Mouse (Mus musculus): Measurements from ENCODE around the gene Slc16a1.

Slc16a1 gene

DNA sequence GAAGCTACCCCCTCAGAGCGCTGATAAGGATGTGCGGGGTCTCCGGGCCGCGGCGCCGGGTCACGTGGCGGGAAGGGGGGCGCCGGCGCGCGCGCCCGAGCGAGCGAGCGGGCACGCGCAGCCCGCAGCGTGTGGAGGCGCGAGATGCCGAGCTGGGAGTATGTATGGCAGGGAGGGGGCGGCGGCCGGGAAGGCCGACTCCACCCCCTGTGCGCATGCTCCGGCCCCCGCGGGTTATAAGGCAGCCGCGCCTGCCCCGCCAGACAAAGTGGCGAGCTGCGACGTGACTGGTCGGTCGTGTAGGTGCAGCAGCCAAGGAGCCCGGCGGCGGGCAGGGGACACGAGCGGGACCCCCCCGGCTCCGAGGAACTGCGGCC is at the start of gene Slc16a1:
TSS of gene Slc16a1 (plus strand) at position 266 of the 377 bp plus-strand sequence.
- DNase-seq = peak; percentile 89 to 94

- no peak for DNase-seq
These were observed 41.9 kb upstream of the Slc16a1 start for GRCm38 (mm10) chr3:104596451-104597134.

DNA sequence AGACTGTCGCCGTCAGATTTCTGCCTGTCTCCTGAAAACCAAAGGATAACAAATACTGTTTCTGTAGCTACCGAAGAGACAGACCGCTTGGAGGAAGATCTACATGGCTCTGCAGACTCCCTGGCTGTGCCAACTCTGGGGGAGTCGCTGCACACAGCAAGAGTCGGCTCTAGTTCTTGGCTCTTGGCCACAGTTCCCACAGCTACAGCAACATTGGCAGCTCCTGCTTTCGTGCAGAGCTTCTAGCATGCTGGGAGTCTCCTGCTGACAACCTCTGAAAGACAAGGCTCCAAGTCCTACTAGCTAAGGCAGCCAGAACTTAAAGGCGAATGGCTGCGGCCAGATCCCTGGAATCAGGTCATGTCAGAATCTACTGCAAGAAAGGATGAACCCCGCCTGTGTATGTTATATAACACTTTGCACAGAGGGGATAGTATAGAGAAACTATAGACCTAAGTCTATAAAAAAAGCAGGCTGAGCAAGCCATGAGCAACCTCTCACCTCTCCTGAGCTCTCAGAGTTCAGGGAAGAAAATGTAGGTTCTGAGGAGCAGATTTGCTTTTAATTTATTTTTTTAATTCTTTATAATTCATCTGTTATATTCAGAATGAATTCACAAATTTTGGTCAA is 41.2 kb upstream of the Slc16a1 start:
- peak; percentile 62 to 83 for DNase-seq

DNA sequence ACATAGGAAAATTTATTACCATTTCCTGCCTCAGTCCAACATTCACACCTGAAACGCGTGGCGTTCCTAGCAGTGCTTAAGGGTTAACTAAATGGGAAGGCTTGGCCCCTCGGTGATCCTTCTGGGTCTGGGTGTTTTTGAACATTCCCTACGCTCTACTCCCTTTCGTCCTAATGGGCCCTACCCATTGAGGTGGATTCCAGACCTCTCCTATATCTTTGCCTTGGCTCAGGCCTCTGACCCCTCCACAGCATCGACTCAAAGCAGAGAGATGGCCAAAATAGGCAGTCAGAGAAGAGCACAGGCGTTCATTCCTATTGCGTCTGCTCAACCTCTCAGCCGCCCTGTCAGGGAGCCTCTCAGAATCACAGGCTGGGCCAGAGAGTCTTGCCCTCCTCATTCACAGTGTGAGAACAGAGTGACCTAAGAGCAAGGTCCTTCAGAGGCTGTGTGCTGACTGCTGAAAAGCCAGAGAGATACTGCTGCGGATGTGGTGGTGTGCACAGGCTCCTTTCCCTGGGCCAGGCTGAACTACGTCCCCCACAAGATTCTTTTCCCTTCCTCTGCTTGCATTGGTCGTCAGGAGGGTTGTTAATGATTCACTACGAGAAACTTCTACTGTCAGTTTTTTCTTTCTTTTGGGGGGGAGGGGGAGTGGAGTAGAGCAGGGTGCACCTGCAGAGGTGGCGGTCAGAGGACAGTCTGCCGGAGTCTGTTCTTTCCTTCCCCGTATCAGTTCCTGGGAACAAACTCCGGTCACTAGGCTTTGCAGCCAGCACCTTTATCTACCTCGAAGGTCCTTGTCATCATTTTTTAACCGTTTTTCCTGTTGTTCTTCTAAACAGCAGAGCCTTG is 38.9 kb upstream of the Slc16a1 start:
- DNase-seq = peak in 1 of 2 experiments; percentile 46

DNA sequence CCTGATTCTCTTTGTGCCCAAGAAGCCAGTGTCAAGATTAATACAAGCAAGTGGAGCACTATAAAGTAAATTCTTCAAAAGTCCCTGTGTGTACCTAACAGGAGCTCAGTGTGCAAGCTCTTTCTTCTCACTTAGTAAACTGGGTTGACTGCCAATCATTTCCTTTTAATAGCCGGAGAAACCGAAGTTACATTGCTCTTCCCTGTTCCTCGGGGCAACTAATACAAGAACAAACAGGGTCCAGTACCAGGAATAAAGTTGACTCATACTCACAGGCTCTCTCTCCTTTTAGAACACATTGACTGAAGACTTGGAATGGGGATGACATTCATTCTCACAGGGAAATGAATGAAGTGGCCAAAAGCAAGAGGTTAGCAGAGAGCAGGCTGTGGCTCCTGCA is 37.8 kb upstream of the Slc16a1 start:
- DNase-seq = no peak

DNA sequence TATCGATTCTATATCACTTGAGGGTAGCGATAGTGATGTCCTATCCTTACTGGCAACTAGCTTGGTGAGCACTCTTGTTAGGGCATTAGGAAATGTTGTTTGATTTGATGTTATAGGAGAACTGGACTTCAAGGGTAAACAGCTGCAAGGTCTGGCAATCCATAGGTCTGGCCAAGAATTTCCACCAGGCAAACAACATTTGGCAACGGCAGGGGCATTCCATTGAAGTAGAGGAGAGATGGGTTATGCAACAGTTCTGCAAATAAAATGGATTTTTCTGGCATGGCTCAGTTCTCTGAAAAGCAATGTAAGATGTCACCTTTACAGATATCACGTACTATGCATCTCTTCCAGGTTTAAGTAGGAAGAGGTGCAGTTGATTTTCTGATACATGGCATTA is 36.8 kb upstream of the Slc16a1 start:
- DNase-seq = peak in 1 of 2 experiments; percentile 30

DNA sequence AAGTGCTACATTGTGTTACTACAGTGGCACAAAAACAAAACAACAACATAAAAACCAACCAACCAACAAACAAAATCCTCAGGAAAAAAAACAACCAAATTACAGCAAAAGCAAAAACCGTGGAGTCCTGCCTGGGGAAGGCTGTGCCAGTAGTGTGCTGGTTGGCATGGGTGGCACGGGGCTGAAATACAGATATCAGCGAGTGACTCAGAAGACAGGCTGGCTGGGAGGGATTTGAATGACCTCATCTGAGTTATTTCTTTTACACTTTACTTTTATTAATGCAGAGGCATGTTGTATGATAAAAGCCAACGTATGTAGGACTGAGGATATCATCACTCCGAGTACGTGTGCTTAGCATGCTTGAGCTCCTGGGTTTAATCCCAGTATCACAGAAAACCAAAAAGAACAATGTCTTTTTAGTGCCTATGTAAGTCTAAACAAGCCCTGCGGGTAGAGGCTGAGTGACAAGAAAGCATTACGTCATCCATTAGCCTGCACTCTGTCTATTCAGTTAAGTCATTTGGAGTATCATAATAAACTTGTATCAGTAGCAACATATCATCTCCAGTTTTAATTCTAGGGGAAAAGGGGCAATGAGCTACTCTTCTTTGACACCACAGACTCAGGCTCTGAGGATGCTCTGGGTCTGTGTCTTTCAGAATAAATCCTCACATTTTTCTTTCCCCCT is 28.6 kb upstream of the Slc16a1 start:
- DNase-seq = no peak

DNA sequence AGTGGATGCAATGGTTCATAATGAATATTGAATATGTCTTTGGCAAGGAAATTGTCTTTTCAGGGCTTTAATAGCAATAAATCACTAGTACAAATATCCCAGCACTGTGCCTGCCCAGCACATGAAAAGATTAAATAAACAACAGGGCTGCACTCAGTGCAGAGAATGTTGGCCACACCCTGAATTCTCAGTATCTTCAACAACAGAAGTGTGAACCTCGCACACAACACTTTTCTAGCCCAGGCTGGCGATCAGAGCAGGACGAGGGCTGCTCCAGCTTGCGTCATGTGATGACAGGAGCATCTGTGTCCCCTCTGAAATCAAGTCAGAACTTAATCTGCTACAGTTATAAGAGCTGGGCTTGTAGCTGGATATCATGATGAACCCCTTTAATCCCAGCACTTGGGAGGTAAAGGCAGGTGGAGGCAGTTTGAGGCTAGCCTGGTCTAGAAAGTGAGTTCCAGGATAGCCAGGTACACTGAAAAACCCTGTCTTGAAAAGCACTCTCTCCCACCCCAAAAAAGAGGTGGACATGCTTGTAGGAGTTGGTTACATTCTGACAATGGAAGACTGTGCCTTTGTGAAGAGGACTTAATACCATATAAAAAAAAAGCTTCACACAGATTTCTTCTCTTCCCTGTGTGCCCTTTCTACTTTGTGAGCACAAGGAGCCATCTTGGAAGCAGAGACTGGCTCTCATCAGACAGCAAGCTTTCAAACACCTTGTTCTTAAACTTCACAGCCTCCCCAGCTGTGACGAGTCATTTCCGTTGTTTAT is 27.8 kb upstream of the Slc16a1 start:
- DNase-seq = peak; percentile 7 to 26

GRCm38 (mm10) chr3:104611951-104612350 is 26.5 kb upstream of the Slc16a1 start:
- DNase-seq = no peak

DNA sequence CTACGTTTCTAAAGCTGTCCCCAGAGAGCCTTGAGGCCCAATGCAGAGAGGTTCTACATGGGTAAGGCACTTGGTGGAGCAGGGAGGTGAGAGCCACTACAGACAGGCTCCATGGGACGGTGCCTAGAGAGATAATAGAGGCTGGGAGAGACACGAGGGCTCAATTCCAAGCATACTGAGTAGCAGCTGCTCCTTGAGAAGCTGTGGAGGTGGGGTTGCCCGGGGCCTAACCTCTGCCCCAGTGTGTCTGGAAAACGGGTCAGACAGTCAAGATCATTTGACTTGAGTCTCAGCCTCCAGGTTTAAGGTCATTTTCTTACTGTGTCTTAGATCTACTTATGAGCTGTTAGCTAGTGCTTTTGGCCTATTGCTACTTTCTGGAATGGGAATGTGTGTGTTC is 25.4 kb upstream of the Slc16a1 start:
- no peak for DNase-seq

GRCm38 (mm10) chr3:104614081-104614480 is 24.4 kb upstream of the Slc16a1 start:
- DNase-seq = no peak

GRCm38 (mm10) chr3:104615216-104615615 is 23.3 kb upstream of the Slc16a1 start:
- DNase-seq = no peak

DNA sequence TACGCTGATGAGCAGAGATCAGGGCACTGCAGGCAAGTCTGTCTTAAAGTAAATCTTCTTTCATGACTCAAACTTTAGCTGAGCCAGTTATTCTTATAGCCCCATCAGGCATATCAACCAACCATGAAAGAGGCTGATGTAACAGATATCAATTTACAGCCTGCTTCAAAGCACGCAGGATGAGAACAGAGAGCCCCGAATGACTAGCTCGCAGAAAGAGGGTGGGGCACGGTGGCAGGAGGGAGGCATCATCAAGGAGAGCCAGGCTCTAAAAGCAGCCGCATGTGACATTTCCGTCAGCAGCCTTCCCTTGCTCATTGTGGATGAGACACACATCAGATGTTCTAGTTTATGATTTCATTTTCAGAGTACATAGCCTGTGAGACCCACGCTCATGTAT is 22.3 kb upstream of the Slc16a1 start:
- peak in 1 of 2 experiments; percentile 7 for DNase-seq

DNA sequence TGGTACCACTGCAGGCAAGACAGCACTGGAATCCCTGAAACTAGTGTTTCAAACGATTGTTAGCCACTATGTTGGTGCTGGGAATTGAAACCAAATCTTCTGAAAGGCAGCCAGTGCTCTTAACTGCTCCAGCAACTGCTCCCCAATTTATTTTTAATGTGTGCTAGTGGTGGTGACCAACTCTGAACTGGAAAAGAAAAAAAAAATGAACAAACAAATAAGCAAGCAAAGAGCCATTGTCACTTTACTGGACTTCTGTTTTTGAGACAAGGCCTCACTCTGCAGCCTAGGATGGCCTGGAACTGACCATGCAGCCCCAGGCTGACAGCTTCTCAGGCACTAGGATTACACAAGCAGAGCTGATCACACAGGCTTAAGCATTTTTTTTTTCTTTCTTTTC is 16.6 kb upstream of the Slc16a1 start:
- no peak for DNase-seq

DNA sequence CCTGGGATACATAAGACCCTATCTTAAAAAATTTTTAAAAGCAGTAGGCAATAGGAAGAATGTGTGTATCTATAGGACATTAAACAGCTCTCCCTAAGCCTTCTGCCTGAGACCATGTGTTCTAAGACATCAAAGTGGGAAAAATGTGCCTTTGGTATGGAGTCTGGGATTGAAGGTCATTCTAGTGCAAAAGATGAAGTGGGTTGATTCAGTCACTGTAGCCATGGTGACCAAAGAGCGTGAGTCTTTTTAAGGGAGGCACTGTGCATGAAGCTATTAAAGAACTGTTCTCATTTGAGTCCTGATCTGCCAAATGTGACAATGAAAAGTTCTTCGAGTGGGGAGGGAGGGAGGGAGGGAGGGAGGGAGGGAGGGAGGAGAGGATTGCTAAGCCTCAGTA is 8.7 kb upstream of the Slc16a1 start:
- no peak for DNase-seq

DNA sequence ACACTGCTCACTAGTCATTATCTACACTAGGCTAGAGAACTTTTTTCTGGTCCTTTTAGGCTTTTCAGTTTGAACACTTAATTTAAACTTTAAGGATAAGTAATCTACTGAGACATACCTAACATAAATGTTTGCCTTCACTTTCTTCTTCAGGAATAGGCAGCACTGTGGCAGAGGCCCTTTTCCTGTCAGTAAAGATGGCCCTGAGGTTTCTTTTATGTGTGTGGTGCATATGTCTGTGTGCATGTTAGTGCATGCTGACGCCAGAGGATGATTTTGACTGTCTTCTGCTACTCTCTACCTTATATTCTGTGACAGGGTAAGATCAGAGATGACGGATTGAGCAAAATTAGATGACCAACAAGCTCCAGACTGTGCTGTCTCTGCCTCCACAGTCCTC is 7.5 kb upstream of the Slc16a1 start:
- DNase-seq = no peak

DNA sequence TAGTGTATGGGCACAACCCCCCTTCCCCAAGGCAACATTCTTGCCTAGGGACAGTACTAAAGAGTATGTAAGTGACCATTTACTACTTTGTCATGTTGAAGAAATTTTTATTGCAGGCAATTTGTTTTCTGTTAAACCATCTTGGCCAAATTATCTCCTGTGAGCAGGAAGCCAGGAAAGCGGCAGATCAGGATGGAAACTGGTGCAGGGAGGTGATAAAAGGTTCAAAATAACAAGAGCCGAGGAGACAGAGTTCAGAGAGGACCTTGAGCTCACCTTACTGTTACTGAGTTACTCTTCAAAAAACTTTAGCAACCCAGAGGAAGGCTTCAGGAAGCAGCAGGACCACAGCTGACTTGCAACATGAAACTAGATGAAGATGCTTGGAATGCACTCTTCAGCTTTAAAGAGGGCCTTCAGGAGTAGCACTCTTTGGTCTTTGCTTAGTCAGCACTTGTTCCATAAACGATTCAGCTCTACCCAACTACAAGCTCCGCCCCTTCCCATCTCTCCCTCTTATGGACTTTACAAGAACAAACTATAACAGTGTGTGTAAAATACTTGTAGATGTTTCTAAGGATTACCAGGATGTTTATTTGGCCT is 5.8 kb upstream of the Slc16a1 start:
- DNase-seq = no peak

DNA sequence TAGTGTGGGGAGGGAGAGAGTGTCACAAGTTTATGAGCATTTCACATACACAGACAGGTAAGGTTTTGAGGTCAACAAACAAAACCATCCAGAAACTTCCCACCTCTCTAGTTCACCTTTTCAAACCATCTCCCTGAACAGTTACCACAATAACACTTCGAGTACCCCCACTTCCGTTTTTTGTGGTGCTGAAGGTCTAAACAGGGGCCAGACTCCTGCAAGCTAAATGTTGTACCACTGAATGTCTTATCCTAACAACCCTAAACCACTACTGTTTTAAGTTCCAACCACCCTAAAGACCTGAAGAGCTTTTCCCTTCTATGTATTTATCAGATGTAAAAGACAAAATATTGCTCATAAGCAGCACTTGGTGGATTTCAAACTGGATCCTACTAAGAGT is 2.0 kb upstream of the Slc16a1 start:
- DNase-seq = no peak

DNA sequence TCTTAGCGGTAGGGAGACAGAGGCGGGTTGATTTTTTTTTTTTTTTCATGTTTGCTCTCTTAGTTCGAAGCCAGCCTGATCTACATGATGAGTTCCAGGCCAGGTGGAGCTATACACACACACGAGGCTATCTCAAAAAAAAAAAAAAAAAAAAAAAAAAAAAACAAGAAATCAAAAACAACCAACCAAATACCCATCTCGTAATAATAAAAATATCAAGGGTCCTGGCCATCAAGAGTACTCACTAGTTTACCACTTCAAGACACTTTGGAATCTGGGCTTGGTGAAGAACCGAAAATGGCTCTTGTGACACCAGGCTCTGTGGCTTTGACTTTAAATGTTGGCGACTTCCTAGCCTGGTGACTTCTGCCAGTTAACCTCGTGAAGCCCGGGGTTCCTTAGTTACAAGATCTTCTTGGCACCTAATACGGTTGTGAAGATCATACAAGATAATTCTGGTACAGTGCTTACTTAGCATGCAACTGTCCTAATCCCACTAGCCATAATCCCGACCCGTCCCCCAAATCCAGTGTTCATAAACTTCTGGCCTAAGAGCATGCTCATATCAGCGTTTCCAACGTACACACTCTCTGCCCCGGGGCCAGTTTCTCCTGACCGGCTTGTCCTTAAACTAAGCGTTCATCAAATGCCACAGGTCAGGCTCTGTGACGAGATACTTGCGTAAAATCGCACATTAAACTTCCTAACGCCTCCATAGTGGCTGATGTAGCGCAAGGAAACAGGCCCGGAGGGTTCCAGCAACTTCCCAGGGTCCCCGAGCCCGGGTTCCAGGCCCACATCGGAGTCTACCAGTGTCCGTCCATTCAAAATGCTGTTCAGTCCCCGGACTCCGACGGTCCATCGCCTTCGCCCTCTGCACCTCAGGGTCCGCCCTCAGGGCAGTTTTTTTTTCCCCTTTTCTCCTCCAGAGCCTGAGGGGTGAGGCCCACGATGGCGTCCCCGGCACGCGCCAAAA is 753 bp upstream of the Slc16a1 start:
- no peak for DNase-seq

DNA sequence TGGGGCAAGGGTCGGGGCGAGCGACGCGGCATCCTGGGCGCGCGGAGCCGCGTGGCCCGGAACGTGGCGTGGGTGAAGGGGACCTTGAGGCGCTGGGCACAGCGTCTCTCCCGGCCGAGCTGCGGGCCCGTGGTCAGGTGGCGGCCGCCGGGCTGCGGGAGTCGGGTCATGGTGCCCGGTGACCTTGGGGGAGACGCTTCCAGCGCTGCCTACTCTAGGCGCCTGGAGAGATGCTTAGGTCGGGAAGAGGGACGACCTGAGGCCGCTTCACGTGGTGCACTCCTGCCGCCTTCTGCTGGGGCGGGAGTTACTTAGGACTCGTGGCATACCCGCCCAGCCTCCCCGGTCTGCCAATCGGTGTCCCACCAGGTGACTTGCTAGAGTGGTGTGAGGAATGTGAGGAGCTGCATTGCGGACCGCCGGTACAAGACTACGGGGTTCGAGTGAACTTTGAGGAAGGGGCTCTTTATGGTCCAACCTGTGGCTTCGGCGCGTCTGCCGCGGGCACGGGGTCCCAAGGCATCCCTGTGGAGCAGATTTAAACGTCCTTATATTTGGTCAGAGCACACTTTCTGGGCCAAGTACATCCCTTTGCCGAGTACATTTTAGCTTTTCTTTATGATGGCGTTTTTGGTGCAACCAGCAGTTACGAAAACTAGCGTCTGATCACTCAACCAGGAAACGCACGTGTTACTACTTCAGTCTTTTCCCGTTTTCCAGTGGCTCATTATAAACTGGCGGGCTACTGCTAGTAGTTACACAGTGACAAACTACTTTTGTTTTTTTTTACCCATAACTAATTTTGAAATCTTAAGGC is 672 bp downstream of the Slc16a1 start:
- DNase-seq = peak; percentile 71 to 83
